Mouse (Mus musculus) kidney, adult 18-20 months (tissue): ENCODE measurements around the gene Olfr1507.

Experiments
- DNase-seq: peaks from one replicate; pipeline ENCODE4 v3.0.0; 2021

Olfr1507 gene

DNA sequence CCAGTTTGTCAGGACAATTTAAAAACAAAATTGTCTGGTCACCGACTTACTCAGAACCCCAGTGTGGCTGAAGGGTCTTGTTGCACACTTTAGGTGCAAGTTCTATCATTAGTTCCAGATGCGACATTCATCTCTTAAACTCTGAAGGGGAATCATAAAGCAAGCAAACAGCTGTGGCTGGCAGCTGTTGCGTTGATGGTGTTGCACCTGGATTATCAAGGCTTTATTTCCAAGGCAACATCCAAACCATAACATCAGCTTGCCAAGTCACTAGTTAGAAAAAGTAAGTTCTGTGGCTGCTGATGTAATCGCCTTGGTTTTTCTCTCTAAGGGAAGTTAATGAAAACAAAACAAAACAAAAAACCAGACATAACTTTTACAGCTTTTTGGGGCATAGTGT is at the start of gene Olfr1507:
Olfr1507 (minus strand) TSS at position 234 of the 400 bp plus-strand sequence.
- no peak for DNase-seq

DNA sequence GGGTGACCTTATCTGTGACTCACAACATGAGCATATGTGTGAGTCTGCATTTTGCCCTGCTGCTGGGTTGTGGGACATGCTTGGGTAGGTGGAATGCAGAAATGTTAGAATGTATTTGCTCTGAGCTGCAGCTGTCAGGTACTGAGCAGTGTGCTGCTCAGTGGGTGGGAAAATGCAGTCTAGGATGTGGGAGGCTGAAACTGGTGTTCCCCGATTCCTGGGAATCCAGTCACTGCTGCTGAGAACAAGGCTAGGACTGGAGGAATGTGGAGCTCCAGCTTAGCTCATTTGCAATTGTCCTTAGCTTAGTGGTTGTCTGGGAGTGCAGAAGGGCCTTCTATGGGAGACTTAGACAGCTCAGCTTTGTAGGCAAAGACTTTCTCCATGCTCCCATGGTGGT is 37.8 kb upstream of the Olfr1507 start:
- DNase-seq = no peak

DNA sequence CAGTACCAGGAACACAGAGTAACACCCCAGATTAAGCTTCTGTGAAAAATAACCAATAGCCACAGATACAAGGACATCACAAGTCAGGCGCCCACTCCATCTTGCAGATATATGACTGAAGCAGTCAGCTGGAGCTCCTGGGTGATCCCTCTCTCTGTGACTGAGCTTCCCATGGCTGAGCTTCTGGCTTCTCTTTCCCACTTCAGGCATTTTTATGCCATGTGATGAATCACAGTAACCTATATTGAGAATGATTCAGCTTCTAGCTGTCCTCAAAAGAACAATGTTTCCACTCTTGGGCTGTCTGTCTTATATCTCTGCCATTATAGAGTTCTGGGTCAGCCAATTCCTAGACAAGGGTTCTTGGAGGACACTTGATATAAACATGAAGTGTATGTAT is 29.4 kb upstream of the Olfr1507 start:
- no peak for DNase-seq

DNA sequence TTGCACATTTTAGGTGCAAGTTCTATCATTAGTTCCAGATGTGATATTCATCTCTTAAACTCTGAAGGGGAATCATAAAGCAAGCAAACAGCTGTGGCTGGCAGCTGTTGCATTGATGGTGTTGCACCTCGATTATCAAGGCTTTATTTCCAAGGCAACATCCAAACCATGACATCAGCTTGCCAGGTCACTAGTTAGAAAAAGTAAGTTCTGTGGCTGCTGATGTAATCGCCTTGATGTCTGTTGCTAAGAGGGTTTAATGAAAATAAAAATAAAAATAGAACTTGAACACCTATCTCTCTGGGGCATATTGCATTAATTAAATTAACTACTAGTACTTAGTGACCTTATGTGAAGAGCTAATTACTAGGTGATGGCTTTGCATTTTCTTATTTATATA is 28.2 kb downstream of the Olfr1507 start, which contains the start of gene Olfr1508:
Olfr1508 (minus strand) TSS at position 101 of the 400 bp plus-strand sequence.
- no peak for DNase-seq

DNA sequence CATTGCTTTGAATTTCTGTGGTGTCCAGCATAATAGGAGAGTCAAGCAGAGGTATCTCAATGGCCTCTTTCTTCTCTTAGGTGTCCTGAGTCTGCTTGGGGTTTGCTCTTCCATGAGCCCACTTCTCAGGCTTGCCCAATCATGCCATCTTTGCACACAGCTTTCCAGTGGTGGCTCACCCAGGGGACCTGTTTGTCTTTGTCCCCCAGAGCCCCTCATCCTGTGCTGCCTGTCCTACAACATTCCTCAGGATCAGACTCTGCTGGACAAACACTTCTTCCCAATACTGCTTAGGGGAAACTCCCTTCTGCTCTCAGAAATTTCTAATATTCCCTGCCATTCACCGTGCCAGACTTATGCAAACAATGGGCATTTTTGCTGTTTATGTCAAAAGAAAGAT is 29.8 kb downstream of the Olfr1507 start:
- DNase-seq = no peak

DNA sequence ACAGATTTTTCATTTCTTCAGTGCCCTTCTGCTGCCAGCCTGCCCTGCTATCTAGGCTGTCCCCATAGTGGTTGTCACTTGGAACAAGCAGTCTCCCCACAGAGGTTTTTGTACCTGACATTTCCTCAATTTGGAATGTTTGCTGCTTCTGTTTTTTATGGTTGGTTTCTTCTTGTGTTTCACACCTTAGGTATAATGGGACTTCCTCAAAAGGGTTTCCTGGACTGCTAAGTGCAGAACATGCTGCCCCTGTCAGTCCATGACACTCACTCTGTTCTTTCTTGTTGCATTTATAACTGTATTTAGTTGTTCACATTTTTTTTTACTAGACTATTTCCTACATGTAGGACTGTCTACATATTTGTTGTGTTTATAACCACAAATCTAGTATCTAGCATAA is 33.6 kb downstream of the Olfr1507 start:
- DNase-seq = no peak

DNA sequence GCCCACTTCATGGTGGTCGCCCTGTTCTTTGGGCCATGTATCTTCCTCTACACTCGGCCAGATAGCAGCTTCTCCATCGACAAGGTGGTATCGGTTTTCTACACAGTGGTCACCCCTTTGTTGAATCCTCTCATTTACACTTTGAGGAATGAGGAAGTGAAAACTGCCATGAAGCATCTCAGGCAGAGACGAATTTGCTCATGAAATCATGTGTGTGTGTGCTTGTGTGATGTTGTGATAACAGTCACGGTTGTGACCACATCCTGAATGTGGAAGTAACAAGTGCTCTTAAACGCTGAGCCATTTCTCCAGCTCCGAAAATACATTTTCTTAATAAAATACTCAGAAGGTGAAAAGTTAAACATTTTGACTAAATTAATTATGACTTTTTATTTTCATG is 44.4 kb downstream of the Olfr1507 start:
- DNase-seq = no peak

DNA sequence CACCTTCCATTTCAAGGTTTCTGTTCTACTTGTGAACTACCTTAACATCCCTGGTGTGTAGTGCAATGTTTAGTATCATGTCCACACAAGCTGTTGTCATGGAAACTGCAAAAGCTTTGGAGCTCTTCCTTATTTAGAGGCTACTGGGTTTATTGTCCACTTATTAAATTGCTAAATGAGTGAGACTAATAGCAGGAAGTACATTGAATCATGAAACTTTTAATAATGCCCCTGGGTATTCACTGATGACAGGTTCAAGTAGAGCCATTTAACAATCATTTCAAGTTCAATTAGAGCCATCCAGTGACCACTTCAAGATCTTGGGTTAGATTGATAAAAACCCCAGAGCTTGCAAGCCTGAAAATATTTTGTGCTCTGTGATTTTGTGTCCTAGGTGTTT is 52.9 kb downstream of the Olfr1507 start, which contains the start of gene Olfr1509:
Olfr1509 (plus strand) TSS at position 301 of the 400 bp plus-strand sequence.
- no peak for DNase-seq
